10 mouse cellular contexts compared by ENCODE assay signal in genomic region chr10:95577567-95577950, GRCm38 (mm10). TPM values are rescaled to one million over a fixed set of nuclear protein-coding genes. Genes with fewer than 3 reads are reported as not detected.
DNase-seq lines count a peak whose midpoint lies in the region; ATAC-seq and TF ChIP-seq lines count a peak whose summit lies in the region.
"Had no signal": no experiment of that assay in that cellular context is flagged by ENCODE, and none has a peak within 500 bp of the region (broad histone marks: within the 10 kb centered on the region; RNA-seq: fewer than 3 reads in every experiment).

No protein-coding gene starts in this region.

- H3K4me3 ChIP-seq in heart, embryonic 10.5 days: no peak overlapping the region
- H3K4me3 ChIP-seq in embryonic facial prominence, embryonic 15.5 days (replicated peaks): no peak overlapping the region
- no peak overlapping the region for H3K4me3 ChIP-seq in lung, postnatal 0 days (ENCODE audit: low read depth, low read length)

- 0 out of 2 replicates have a peak overlapping the region, but pooled peaks have one; percentile 53 for H3K27ac ChIP-seq in heart, embryonic 10.5 days
- H3K27ac ChIP-seq in embryonic facial prominence, embryonic 15.5 days (replicated peaks): peak overlapping the region; percentile 58; the same call in 1 of the 2 replicates
- H3K27ac ChIP-seq in lung, postnatal 0 days (ENCODE audit: low read length): peak overlapping the region; percentile 48
- H3K27ac ChIP-seq: macrophage had no signal

- no peak overlapping the region for H3K4me2 ChIP-seq in embryonic facial prominence, embryonic 15.5 days (replicated peaks)
- peak overlapping the region; percentile 12; the same call in 1 of the 2 replicates for H3K4me2 ChIP-seq in lung, postnatal 0 days (replicated peaks; ENCODE audit: low read depth, low read length)

- 0 out of 2 replicates have a peak, but pooled peaks have one; percentile 30 for TF ChIP-seq EP300 in lung, postnatal 0 days (IDR thresholded peaks at IDR 0.05)

- WGBS in heart, embryonic 10.5 days: 50% methylated on average over 4 of the region's 4 CpGs
- 31% methylated on average over 4 of the region's 4 CpGs for WGBS in embryonic facial prominence, embryonic 15.5 days
- WGBS in lung, postnatal 0 days: 16% methylated on average over 4 of the region's 4 CpGs

- no peaks in the 10 kb centered on the region for H3K27me3 ChIP-seq in heart, embryonic 10.5 days (ENCODE audit: insufficient read depth, poor library complexity, severe bottlenecking)
- no peaks in the 10 kb centered on the region for H3K27me3 ChIP-seq in embryonic facial prominence, embryonic 15.5 days
- no peaks in the 10 kb centered on the region for H3K27me3 ChIP-seq in lung, postnatal 0 days (replicated peaks; ENCODE audit: insufficient read depth, low read length)

- H3K9me3 ChIP-seq in heart, embryonic 10.5 days: no peaks in the 10 kb centered on the region
- no peaks in the 10 kb centered on the region for H3K9me3 ChIP-seq in embryonic facial prominence, embryonic 15.5 days (replicated peaks)
- H3K9me3 ChIP-seq in lung, postnatal 0 days (ENCODE audit: low read length): no peaks in the 10 kb centered on the region

- no peaks in the 10 kb centered on the region for H3K36me3 ChIP-seq in heart, embryonic 10.5 days
- H3K36me3 ChIP-seq in embryonic facial prominence, embryonic 15.5 days: no peaks in the 10 kb centered on the region
- H3K36me3 ChIP-seq in lung, postnatal 0 days (ENCODE audit: insufficient read depth, low read length): no peaks in the 10 kb centered on the region

- no peak for ATAC-seq in embryonic facial prominence, embryonic 15.5 days (ENCODE audit: insufficient number of reproducible peaks, low FRiP score, low TSS enrichment, low read depth)
- peak; percentile 72 for ATAC-seq in lung, postnatal 0 days
- ATAC-seq in granulocyte monocyte progenitor cell, adult 5-6 weeks (replicated peaks; ENCODE audit: poor library complexity, severe bottlenecking): no peak

- TF ChIP-seq CTCF in brain, embryonic 14.5 days (IDR thresholded peaks at IDR 0.05; ENCODE audit: borderline replicate concordance, extremely low read depth, insufficient read depth, insufficient read length): no peak
- TF ChIP-seq CTCF in lung, postnatal 0 days (IDR thresholded peaks at IDR 0.05): no peak

- H3K4me1 ChIP-seq in heart, embryonic 10.5 days: peaks cover 15% of the 10 kb centered on the region
- H3K4me1 ChIP-seq in embryonic facial prominence, embryonic 15.5 days: 0 out of 2 replicates have a peak, but pooled peaks cover 5% of the 10 kb centered on the region
- 0 out of 2 replicates have a peak, but pooled peaks cover 6% of the 10 kb centered on the region for H3K4me1 ChIP-seq in lung, postnatal 0 days (ENCODE audit: insufficient read depth, low read depth, low read length)

- no peak for TF ChIP-seq POLR2A in brain, embryonic 14.5 days (IDR thresholded peaks at IDR 0.05; ENCODE audit: borderline replicate concordance, extremely low read depth, insufficient read depth, insufficient read length, poor library complexity, severe bottlenecking)

- H3K9ac ChIP-seq in embryonic facial prominence, embryonic 15.5 days: no peak overlapping the region
- no peak overlapping the region for H3K9ac ChIP-seq in lung, postnatal 0 days (replicated peaks; ENCODE audit: low read depth)

- DNase-seq in heart, embryonic 10.5 days (ENCODE audit: low spot score): peak; percentile 61
- no peak for DNase-seq in heart, adult 18-20 months
- peak; percentile 43 for DNase-seq in brain, embryonic 14.5 days (ENCODE audit: low read depth)
- peak; percentile 77 for DNase-seq in lung, postnatal 0 days (ENCODE audit: low spot score)
- DNase-seq in layer of hippocampus, adult 9-11 months: no peak
- DNase-seq in thymus, postnatal 14 days: no peak
- DNase-seq: gastrocnemius, postnatal 14 days had no signal

RNA-seq across cellular contexts. Expression of gene Nudt4, which starts 13.6 kb away (rescaled TPM):
- 92.7 and 104 TPM in 2 replicates for polyA plus RNA-seq in heart, embryonic 10.5 days (2016; fragmentation: Nextera tagmentation; extraction: Ambion mirVana)
- total RNA-seq in heart, adult 18-20 months (2021): 100 to 1,000 TPM; 308 to 356 TPM
- 53.4 and 64.6 TPM in 2 replicates for polyA plus RNA-seq in brain, embryonic 14.5 days (2012; rRNA removed)
- 81.1 and 82.2 TPM in 2 replicates for polyA plus RNA-seq in embryonic facial prominence, embryonic 15.5 days (2015; fragmentation: Nextera tagmentation; extraction: Ambion mirVana)
- 50.3 and 53.9 TPM in 2 replicates for polyA plus RNA-seq in lung, postnatal 0 days (2015; fragmentation: Nextera tagmentation; extraction: Ambion mirVana)
- 29.7 and 51.7 TPM in 2 replicates for total RNA-seq in granulocyte monocyte progenitor cell, adult 5-6 weeks (2014; fragmentation: Nextera tagmentation)
- 50.5 and 52.8 TPM in 2 replicates for total RNA-seq in granulocyte monocyte progenitor cell, adult 5-6 weeks (2017)

Comparison
In these comparisons a context has a peak if more than half of its experiments do, and no peak if none do; other contexts are left out.
1. DNase-seq: peak in heart, embryonic 10.5 days (single experiment), brain, embryonic 14.5 days (single experiment) and lung, postnatal 0 days (single experiment); none in heart, adult 18-20 months (0 of 2), layer of hippocampus, adult 9-11 months (single experiment) and thymus, postnatal 14 days (single experiment).
2. Peak in every context shown above with its lines, with median percentiles within 50 percentile points of each other: H3K27ac ChIP-seq.